Mouse (Mus musculus): ENCODE measurements around the gene Ift81. TPM values are rescaled to one million over a fixed set of nuclear protein-coding genes. Genes with fewer than 3 reads are reported as not detected.

Gene Ift81
- total RNA-seq, 2 experiments from 2014 or later: 2.5 to 5.3 TPM

GRCm38 (mm10) chr5:122501101-122502076 is 112.9 kb downstream of the Ift81 start:
- intact Hi-C loops (cut with DNase I): loop anchor here (5.0 kb wide), 1 partner anchor 111 kb away; the partner anchor contains the start of gene Ift81
- DNase-seq: peak; percentile 46 to 54

DNA sequence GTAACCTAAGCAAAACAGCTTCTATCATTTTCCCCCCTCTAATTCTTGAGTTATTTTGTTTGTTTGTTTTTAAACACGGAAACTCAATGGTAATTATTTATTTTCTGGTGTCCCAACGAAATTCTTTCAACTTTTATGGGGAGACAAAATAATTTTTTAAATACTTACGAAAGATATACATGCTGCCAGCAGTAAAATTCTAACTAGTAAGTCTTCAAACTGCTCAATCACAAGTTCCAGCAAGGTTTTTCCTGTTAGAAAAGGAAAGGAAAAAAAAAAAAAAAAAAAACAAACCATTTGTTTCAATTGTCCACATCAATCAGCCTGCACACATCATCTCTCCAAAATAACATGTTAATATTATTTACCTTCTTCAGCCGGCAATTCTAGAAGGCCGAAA is 113.8 kb downstream of the Ift81 start:
- intact Hi-C loops (cut with DNase I): loop anchor here (5.0 kb wide), 1 partner anchor 112 kb away; the partner anchor contains the start of gene Ift81

More for the DNA sequence above, 113.8 kb downstream of the Ift81 start:
- no peak for DNase-seq

Other genes with a start within 250 kb of the Ift81 start
- gene Gpn3, start 242.6 kb downstream of the Ift81 start, total RNA-seq (2021): 10 to 100 TPM; 22.4 to 23.8 TPM
- 1 to 10 TPM; 4.2 to 6.5 TPM for gene Fam216a, start 242.2 kb downstream of the Ift81 start, total RNA-seq (2021)
- 10 to 100 TPM; 47.2 to 51.2 TPM for gene Arpc3, start 222.6 kb downstream of the Ift81 start, total RNA-seq (2021)
- gene Anapc7, start 192.8 kb downstream of the Ift81 start, total RNA-seq (2021): 10 to 100 TPM; 11.3 to 13.2 TPM
- 100 to 1,000 TPM; 175 to 549 TPM for gene Atp2a2, start 112.3 kb downstream of the Ift81 start, total RNA-seq (2021)
- gene P2rx7, start 29.4 kb upstream of the Ift81 start, total RNA-seq (2021): 1 to 10 TPM; 1.3 to 1.9 TPM
- 1 to 10 TPM; 2.8 to 4.4 TPM for gene P2rx4, start 93.0 kb upstream of the Ift81 start, total RNA-seq (2021)
- gene Camkk2, start 164.9 kb upstream of the Ift81 start, total RNA-seq (2021): 1 to 10 TPM; 5.1 to 5.2 TPM
- gene Anapc5, start 206.8 kb upstream of the Ift81 start, total RNA-seq (2021): 100 to 1,000 TPM; 289 to 361 TPM
- 10 to 100 TPM; 16.2 to 19.4 TPM for gene Rnf34, start 235.5 kb upstream of the Ift81 start, total RNA-seq (2021)

Data from gastrocnemius, postnatal 36 days (tissue).